Mouse (Mus musculus): ENCODE measurements around the gene Yif1b.

The Yif1b gene

GRCm38 (mm10) chr7:29280801-29281200 is 42.7 kb downstream of the Yif1b start:
- no peak for DNase-seq (ENCODE audit: low spot score in 2 of 2)

GRCm38 (mm10) chr7:29281201-29282073 is 43.3 kb downstream of the Yif1b start, which contains the start of gene Spint2:
Gene Spint2, minus strand, starts transcription at chr7:29281912.
- DNase-seq (ENCODE audit: low spot score in 2 of 2), result peak; percentile 65 to 70

- DNase-seq (ENCODE audit: low spot score in 2 of 2), result no peak
Measured at GRCm38 (mm10) chr7:29282074-29282554, 44.0 kb downstream of the Yif1b start.

- no peak for DNase-seq (ENCODE audit: low spot score in 2 of 2)
Measured at GRCm38 (mm10) chr7:29283876-29284275, 45.7 kb downstream of the Yif1b start.

GRCm38 (mm10) chr7:29284523-29284922 is 46.4 kb downstream of the Yif1b start:
- DNase-seq (ENCODE audit: low spot score in 2 of 2), result no peak

- no peak for DNase-seq (ENCODE audit: low spot score in 2 of 2)
Measured at GRCm38 (mm10) chr7:29287481-29287880, 49.4 kb downstream of the Yif1b start.

- DNase-seq (ENCODE audit: low spot score in 2 of 2), result no peak
Measured at GRCm38 (mm10) chr7:29288079-29288478, 50.0 kb downstream of the Yif1b start.

- DNase-seq (ENCODE audit: low spot score in 2 of 2), result peak; percentile 48 to 57
Measured at GRCm38 (mm10) chr7:29288942-29289638, 51.0 kb downstream of the Yif1b start, which contains the start of gene Ppp1r14a. Gene Ppp1r14a, plus strand, starts transcription at chr7:29289308.

GRCm38 (mm10) chr7:29289856-29290255 is 51.7 kb downstream of the Yif1b start:
- DNase-seq (ENCODE audit: low spot score in 2 of 2), result no peak

- DNase-seq (ENCODE audit: low spot score in 2 of 2), result no peak
Measured at GRCm38 (mm10) chr7:29290691-29291485, 52.8 kb downstream of the Yif1b start.

- DNase-seq (ENCODE audit: low spot score in 2 of 2), result no peak
Measured at GRCm38 (mm10) chr7:29291616-29292457, 53.7 kb downstream of the Yif1b start.

- no peak for DNase-seq (ENCODE audit: low spot score in 2 of 2)
Measured at GRCm38 (mm10) chr7:29292458-29293098, 54.4 kb downstream of the Yif1b start.

GRCm38 (mm10) chr7:29293131-29294065 is 55.3 kb downstream of the Yif1b start:
- DNase-seq (ENCODE audit: low spot score in 2 of 2), result no peak

- DNase-seq (ENCODE audit: low spot score in 2 of 2), result peak; percentile 27 to 31
Measured at GRCm38 (mm10) chr7:29294111-29294761, 56.1 kb downstream of the Yif1b start.

GRCm38 (mm10) chr7:29295861-29296647 is 57.9 kb downstream of the Yif1b start:
- no peak for DNase-seq (ENCODE audit: low spot score in 2 of 2)

- peak; percentile 47 to 65 for DNase-seq (ENCODE audit: low spot score in 2 of 2)
Measured at GRCm38 (mm10) chr7:29296998-29297397, 58.9 kb downstream of the Yif1b start.
